Mouse (Mus musculus): ENCODE measurements at regions not wholly inside any gene's neighbourhood (a gene's known extent, or its start where the extent isn't known, plus 50 kb on each side); places are given as distances from the start of the nearest gene placed in this dataset.

- Histone ChIP-seq H3K36me3 (ENCODE audit: control insufficient read depth, insufficient read depth) (no peaks in the 10 kb centered on the region), H3K9ac (ENCODE audit: low read depth, low read length) (no peak overlapping the region), H3K4me3 (ENCODE audit: low read depth, low read length) (no peak overlapping the region), H3K27ac (ENCODE audit: low read length) (no peak overlapping the region), H3K9me3 (replicated peaks; ENCODE audit: control insufficient read depth, low read length) (no peaks in the 10 kb centered on the region), H3K4me1 (ENCODE audit: control insufficient read depth, low read depth, low read length) (no peaks in the 10 kb centered on the region), H3K4me2 (ENCODE audit: low read depth, low read length) (no peak overlapping the region), H3K27me3 (ENCODE audit: control insufficient read depth, insufficient read depth, low read depth, low read length) (no peaks in the 10 kb centered on the region)
- ATAC-seq (ENCODE audit: low read depth): no peak
- 65% methylated on average over 1 of the region's 1 CpGs for WGBS (ENCODE audit: insufficient replicate concordance)
Observed at GRCm38 (mm10) chr9:94301896-94302295, 236.0 kb downstream of the 1190002N15Rik start.

- WGBS (ENCODE audit: insufficient replicate concordance): 57% methylated on average over 6 of the region's 6 CpGs
- no peaks in the 10 kb centered on the region for H3K9me3 ChIP-seq (replicated peaks; ENCODE audit: control insufficient read depth, low read length)
- H3K27ac ChIP-seq (ENCODE audit: low read length): no peak overlapping the region
- H3K36me3 ChIP-seq (ENCODE audit: control insufficient read depth, insufficient read depth): no peaks in the 10 kb centered on the region
- H3K9ac ChIP-seq (ENCODE audit: low read depth, low read length): no peak overlapping the region
- no peak overlapping the region for H3K4me3 ChIP-seq (ENCODE audit: low read depth, low read length)
- no peak for ATAC-seq (ENCODE audit: low read depth)
- no peaks in the 10 kb centered on the region for H3K4me1 ChIP-seq (ENCODE audit: control insufficient read depth, low read depth, low read length)
- H3K4me2 ChIP-seq (ENCODE audit: low read depth, low read length): no peak overlapping the region
- H3K27me3 ChIP-seq (ENCODE audit: control insufficient read depth, insufficient read depth, low read depth, low read length): no peaks in the 10 kb centered on the region
Observed at GRCm38 (mm10) chr9:94295431-94295830, 242.4 kb downstream of the 1190002N15Rik start.

- Histone ChIP-seq H3K27me3 (ENCODE audit: control insufficient read depth, insufficient read depth, low read depth, low read length) (no peaks in the 10 kb centered on the region), H3K4me2 (ENCODE audit: low read depth, low read length) (no peak overlapping the region), H3K4me3 (ENCODE audit: low read depth, low read length) (no peak overlapping the region), H3K27ac (ENCODE audit: low read length) (no peak overlapping the region), H3K4me1 (ENCODE audit: control insufficient read depth, low read depth, low read length) (no peaks in the 10 kb centered on the region), H3K36me3 (ENCODE audit: control insufficient read depth, insufficient read depth) (no peaks in the 10 kb centered on the region), H3K9me3 (replicated peaks; ENCODE audit: control insufficient read depth, low read length) (no peaks in the 10 kb centered on the region), H3K9ac (ENCODE audit: low read depth, low read length) (no peak overlapping the region)
- ATAC-seq (ENCODE audit: low read depth): no peak
- WGBS (ENCODE audit: insufficient replicate concordance): 43% methylated on average over 3 of the region's 3 CpGs
Observed at GRCm38 (mm10) chr9:94292147-94292546, 245.7 kb downstream of the 1190002N15Rik start.

- Histone ChIP-seq H3K9me3 (replicated peaks; ENCODE audit: control insufficient read depth, low read length) (no peaks in the 10 kb centered on the region), H3K27ac (ENCODE audit: low read length) (no peak overlapping the region), H3K4me1 (ENCODE audit: control insufficient read depth, low read depth, low read length) (no peaks in the 10 kb centered on the region), H3K27me3 (ENCODE audit: control insufficient read depth, insufficient read depth, low read depth, low read length) (no peaks in the 10 kb centered on the region), H3K4me2 (ENCODE audit: low read depth, low read length) (no peak overlapping the region), H3K4me3 (ENCODE audit: low read depth, low read length) (no peak overlapping the region), H3K9ac (ENCODE audit: low read depth, low read length) (no peak overlapping the region), H3K36me3 (ENCODE audit: control insufficient read depth, insufficient read depth) (no peaks in the 10 kb centered on the region)
- no peak for ATAC-seq (ENCODE audit: low read depth)
Observed at GRCm38 (mm10) chr9:94289546-94289945, 248.3 kb downstream of the 1190002N15Rik start.

DNA sequence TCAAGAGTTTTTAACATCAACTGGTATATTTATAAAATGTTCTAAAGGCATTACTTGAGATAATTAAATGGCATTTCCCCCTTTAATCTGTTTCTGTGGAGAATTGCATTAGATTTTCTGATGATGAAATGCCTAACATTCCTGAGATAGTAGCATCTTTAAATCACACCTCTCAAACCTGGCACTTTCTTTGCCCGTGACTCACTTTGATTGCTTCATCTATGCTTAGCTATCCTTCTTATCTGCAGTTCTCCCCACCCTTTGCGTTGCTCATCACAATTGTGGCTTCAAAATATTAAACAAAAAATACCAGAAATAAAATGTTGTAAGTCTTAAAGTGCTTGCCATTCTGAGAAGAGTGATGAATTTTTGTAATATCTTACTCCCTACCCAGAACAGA, 250.3 kb downstream of the 1190002N15Rik start:
- Histone ChIP-seq H3K4me3 (ENCODE audit: low read depth, low read length) (no peak overlapping the region), H3K27me3 (ENCODE audit: control insufficient read depth, insufficient read depth, low read depth, low read length) (no peaks in the 10 kb centered on the region), H3K36me3 (ENCODE audit: control insufficient read depth, insufficient read depth) (no peaks in the 10 kb centered on the region), H3K4me2 (ENCODE audit: low read depth, low read length) (no peak overlapping the region), H3K4me1 (ENCODE audit: control insufficient read depth, low read depth, low read length) (no peaks in the 10 kb centered on the region), H3K9me3 (replicated peaks; ENCODE audit: control insufficient read depth, low read length) (no peaks in the 10 kb centered on the region), H3K9ac (ENCODE audit: low read depth, low read length) (no peak overlapping the region), H3K27ac (ENCODE audit: low read length) (no peak overlapping the region)
- ATAC-seq (ENCODE audit: low read depth): no peak
- WGBS (ENCODE audit: insufficient replicate concordance): 51% methylated on average over 2 of the region's 2 CpGs

GRCm38 (mm10) chr9:94278657-94279585, 259.0 kb downstream of the 1190002N15Rik start:
- WGBS (ENCODE audit: insufficient replicate concordance): 45% methylated on average over 4 of the region's 4 CpGs
- Histone ChIP-seq H3K36me3 (ENCODE audit: control insufficient read depth, insufficient read depth) (no peaks in the 10 kb centered on the region), H3K4me3 (ENCODE audit: low read depth, low read length) (no peak overlapping the region), H3K27ac (ENCODE audit: low read length) (no peak overlapping the region), H3K9ac (ENCODE audit: low read depth, low read length) (no peak overlapping the region), H3K27me3 (ENCODE audit: control insufficient read depth, insufficient read depth, low read depth, low read length) (no peaks in the 10 kb centered on the region), H3K4me2 (ENCODE audit: low read depth, low read length) (no peak overlapping the region), H3K9me3 (replicated peaks; ENCODE audit: control insufficient read depth, low read length) (no peaks in the 10 kb centered on the region), H3K4me1 (ENCODE audit: control insufficient read depth, low read depth, low read length) (no peaks in the 10 kb centered on the region)
- peak; percentile 43; the same call in 1 of the 2 replicates for ATAC-seq (ENCODE audit: low read depth)

DNA sequence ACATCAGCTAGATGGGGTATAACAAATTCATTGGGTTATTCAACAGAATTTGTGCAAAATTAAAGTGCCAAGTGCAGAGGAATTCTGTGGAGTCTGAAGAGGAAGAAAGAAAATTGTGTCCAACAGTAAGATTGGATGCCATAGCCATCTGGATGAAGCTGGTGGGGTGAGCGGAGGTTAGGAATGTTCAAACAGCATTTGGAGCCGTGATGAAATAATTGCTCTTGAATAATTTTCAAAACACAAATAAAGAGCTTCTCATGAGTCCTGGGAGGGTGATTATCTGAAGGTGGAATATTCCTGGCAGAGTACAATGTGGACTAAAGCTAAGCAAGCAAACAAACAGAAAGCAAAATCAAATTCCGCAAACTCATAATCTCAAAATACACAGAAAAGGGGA, 260.8 kb downstream of the 1190002N15Rik start:
- no peak overlapping the region for H3K27ac ChIP-seq (ENCODE audit: low read length)
- no peaks in the 10 kb centered on the region for H3K9me3 ChIP-seq (replicated peaks; ENCODE audit: control insufficient read depth, low read length)
- H3K27me3 ChIP-seq (ENCODE audit: control insufficient read depth, insufficient read depth, low read depth, low read length): no peaks in the 10 kb centered on the region
- H3K4me3 ChIP-seq (ENCODE audit: low read depth, low read length): no peak overlapping the region
- no peak overlapping the region for H3K9ac ChIP-seq (ENCODE audit: low read depth, low read length)
- H3K4me2 ChIP-seq (ENCODE audit: low read depth, low read length): no peak overlapping the region
- ATAC-seq (ENCODE audit: low read depth): no peak
- WGBS (ENCODE audit: insufficient replicate concordance): 72% methylated on average over 3 of the region's 3 CpGs
- no peaks in the 10 kb centered on the region for H3K4me1 ChIP-seq (ENCODE audit: control insufficient read depth, low read depth, low read length)
- H3K36me3 ChIP-seq (ENCODE audit: control insufficient read depth, insufficient read depth): no peaks in the 10 kb centered on the region

- Histone ChIP-seq H3K4me2 (ENCODE audit: low read depth, low read length) (no peak overlapping the region), H3K27ac (ENCODE audit: low read length) (no peak overlapping the region)
- 69% methylated on average over 5 of the region's 5 CpGs for WGBS (ENCODE audit: insufficient replicate concordance)
Observed at GRCm38 (mm10) chr9:94269213-94269612, 268.7 kb downstream of the 1190002N15Rik start.

DNA sequence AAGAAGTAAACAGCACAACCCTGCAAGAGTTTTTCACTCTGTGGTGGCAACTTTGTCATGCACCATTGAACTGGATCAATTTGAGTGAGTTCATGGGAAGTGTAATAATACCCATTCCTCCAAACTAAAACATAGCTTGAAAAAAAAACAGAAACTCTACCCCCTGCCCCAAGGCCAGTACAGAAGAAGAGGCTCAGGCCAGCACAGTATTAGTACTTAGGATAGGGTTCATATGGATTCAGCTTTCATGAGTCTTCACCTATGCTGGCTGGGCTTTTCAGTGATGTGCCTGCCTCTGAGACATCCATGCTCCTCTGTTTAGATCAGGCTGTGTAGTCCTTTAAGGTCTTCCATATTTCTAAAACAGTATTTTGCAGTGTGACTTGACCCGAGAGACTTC, 270.6 kb downstream of the 1190002N15Rik start:
- H3K36me3 ChIP-seq (ENCODE audit: control insufficient read depth, insufficient read depth): no peaks in the 10 kb centered on the region
- ATAC-seq (ENCODE audit: low read depth): no peak
- no peak overlapping the region for H3K9ac ChIP-seq (ENCODE audit: low read depth, low read length)
- no peaks in the 10 kb centered on the region for H3K27me3 ChIP-seq (ENCODE audit: control insufficient read depth, insufficient read depth, low read depth, low read length)
- H3K4me3 ChIP-seq (ENCODE audit: low read depth, low read length): no peak overlapping the region
- 65% methylated on average over 1 of the region's 1 CpGs for WGBS (ENCODE audit: insufficient replicate concordance)
- no peaks in the 10 kb centered on the region for H3K4me1 ChIP-seq (ENCODE audit: control insufficient read depth, low read depth, low read length)
- H3K9me3 ChIP-seq (replicated peaks; ENCODE audit: control insufficient read depth, low read length): no peaks in the 10 kb centered on the region
- H3K27ac ChIP-seq (ENCODE audit: low read length): no peak overlapping the region
- H3K4me2 ChIP-seq (ENCODE audit: low read depth, low read length): no peak overlapping the region

More at GRCm38 (mm10) chr9:94269213-94269612, 268.7 kb downstream of the 1190002N15Rik start:
- ATAC-seq (ENCODE audit: low read depth): no peak
- Histone ChIP-seq H3K9ac (ENCODE audit: low read depth, low read length) (no peak overlapping the region), H3K4me3 (ENCODE audit: low read depth, low read length) (no peak overlapping the region), H3K36me3 (ENCODE audit: control insufficient read depth, insufficient read depth) (no peaks in the 10 kb centered on the region), H3K9me3 (replicated peaks; ENCODE audit: control insufficient read depth, low read length) (no peaks in the 10 kb centered on the region), H3K27me3 (ENCODE audit: control insufficient read depth, insufficient read depth, low read depth, low read length) (no peaks in the 10 kb centered on the region), H3K4me1 (ENCODE audit: control insufficient read depth, low read depth, low read length) (no peaks in the 10 kb centered on the region)

All from liver, embryonic 16.5 days (tissue).